Mouse (Mus musculus) MEL (cell line): ENCODE results near the gene Elmsan1.

Experiments
- EP300 ChIP-seq, 2 experiments: IDR thresholded peaks; 2 replicates each; pipeline ENCODE4 v1.6.1; 2011; ENCODE audit warnings: improper control_type of control experiment in 2 of 2, low read length in 2 of 2, low read depth in 1 of 2, mild to moderate bottlenecking in 1 of 2
- TAL1 ChIP-seq: IDR thresholded peaks from 2 replicates; pipeline ENCODE4 v1.6.1; 2012; ENCODE audit warnings: mild to moderate bottlenecking, inconsistent platforms, low read length, moderate library complexity, mixed read lengths
- ZMIZ1 ChIP-seq: IDR thresholded peaks from 2 replicates; pipeline ENCODE4 v1.6.1; 2012; ENCODE audit warnings: low read depth, mild to moderate bottlenecking, inconsistent platforms, low read length, improper control_type of control experiment, moderate library complexity

DNA sequence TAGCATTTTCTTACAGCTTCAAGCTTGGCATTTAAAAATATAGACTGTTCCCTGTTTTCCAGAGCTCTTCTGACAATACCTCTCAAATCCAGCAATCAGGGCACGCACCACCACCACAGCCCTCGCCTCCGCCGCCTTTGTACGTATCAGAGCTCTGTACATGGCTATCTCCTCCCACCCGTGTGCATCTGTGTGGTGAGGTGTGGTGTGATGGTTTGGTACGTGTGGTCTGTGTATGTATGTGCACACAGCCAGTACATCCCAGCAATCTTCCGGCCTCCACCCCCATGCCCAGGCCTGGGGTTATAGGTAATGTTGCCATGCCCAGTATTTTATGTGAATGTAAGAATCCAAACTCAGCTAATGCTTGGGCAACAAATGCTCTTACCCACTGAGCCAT is 14.0 kb downstream of the Elmsan1 start:
- TF ChIP-seq EP300 (IDR thresholded peaks at IDR 0.05; ENCODE audit: low read depth in 1 of 2, low read length in 2 of 2), result no peak
- TF ChIP-seq ZMIZ1, result no peak
- no peak for TF ChIP-seq TAL1
